Mouse (Mus musculus): ENCODE data around the gene Reln. TPM values are rescaled to one million over a fixed set of nuclear protein-coding genes. Genes with fewer than 3 reads are reported as not detected.

Reln gene
- total RNA-seq, 1 experiment from 2014 or later = not detected

GRCm38 (mm10) chr5:22080468-22080986, 264.0 kb downstream of the Reln start:
- no peak for ATAC-seq (replicated peaks in 1 of 2; ENCODE audit: insufficient read depth in 1 of 2, low FRiP score in 2 of 2, low TSS enrichment in 1 of 2, low read depth in 1 of 2, poor library complexity in 2 of 2, severe bottlenecking in 2 of 2)

DNA sequence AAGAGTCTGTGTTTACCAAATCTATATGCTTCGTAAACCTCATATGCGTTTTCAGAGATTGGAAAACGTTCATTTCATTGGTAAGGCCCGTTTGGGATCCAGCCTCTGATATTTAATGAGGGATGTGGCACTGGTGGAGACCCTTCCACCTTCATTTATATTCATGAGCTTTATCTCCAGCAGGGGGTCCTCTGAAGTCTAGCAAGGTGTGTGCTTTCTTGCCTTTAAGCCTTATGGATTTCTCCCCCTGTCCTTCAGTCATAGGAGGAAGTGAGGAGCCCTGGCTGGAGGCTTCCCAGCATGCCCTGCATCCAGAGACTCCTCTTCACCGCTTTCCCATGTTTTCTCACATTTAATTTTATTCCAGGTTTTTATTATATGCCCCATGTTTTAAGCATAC, 269.5 kb downstream of the Reln start:
- ATAC-seq (replicated peaks in 1 of 2; ENCODE audit: insufficient read depth in 1 of 2, low FRiP score in 2 of 2, low TSS enrichment in 1 of 2, low read depth in 1 of 2, poor library complexity in 2 of 2, severe bottlenecking in 2 of 2) = no peak

DNA sequence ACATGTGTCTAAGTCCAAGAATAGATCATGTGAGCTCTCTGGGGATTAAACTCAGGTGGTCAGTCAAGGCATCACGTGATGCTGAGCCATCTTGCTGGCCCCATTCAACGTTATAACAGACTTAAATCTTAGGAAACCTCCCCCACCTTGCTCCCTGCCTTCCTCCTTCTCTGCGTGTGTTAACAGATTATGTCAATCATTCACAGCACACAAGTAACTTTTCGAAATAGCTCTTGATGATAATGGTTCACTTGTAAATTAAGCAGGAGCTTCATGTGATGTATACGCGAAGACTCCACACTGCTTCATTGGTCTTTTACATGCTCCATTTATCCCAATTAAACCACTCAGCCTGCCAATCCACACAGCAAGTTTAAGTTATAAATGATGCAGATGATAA, 271.9 kb downstream of the Reln start:
- ATAC-seq (replicated peaks in 1 of 2; ENCODE audit: insufficient read depth in 1 of 2, low FRiP score in 2 of 2, low TSS enrichment in 1 of 2, low read depth in 1 of 2, poor library complexity in 2 of 2, severe bottlenecking in 2 of 2) = no peak

DNA sequence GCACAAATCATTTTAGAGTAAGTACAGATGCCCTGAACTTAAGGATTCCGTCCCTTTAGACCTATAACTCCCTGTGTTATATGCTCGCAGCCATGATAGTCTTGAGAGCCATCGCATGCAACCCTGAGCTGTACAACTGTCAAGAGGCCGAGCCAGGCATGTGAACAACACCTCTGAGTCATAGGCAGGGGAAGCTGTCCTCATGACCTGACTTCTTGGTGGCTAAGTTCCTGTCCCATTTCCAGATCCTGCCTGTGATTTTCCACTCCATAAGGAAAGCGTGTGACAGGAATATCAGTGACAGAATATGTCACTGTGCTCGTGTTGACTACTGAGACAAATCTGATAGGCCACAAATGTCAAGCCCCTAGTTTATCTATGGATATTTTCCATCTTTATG, 285.3 kb downstream of the Reln start:
- no peak for ATAC-seq (replicated peaks in 1 of 2; ENCODE audit: insufficient read depth in 1 of 2, low FRiP score in 2 of 2, low TSS enrichment in 1 of 2, low read depth in 1 of 2, poor library complexity in 2 of 2, severe bottlenecking in 2 of 2)

- no peak for ATAC-seq (replicated peaks in 1 of 2; ENCODE audit: insufficient read depth in 1 of 2, low FRiP score in 2 of 2, low TSS enrichment in 1 of 2, low read depth in 1 of 2, poor library complexity in 2 of 2, severe bottlenecking in 2 of 2)
Observed at GRCm38 (mm10) chr5:22041825-22042224, 302.7 kb downstream of the Reln start.

DNA sequence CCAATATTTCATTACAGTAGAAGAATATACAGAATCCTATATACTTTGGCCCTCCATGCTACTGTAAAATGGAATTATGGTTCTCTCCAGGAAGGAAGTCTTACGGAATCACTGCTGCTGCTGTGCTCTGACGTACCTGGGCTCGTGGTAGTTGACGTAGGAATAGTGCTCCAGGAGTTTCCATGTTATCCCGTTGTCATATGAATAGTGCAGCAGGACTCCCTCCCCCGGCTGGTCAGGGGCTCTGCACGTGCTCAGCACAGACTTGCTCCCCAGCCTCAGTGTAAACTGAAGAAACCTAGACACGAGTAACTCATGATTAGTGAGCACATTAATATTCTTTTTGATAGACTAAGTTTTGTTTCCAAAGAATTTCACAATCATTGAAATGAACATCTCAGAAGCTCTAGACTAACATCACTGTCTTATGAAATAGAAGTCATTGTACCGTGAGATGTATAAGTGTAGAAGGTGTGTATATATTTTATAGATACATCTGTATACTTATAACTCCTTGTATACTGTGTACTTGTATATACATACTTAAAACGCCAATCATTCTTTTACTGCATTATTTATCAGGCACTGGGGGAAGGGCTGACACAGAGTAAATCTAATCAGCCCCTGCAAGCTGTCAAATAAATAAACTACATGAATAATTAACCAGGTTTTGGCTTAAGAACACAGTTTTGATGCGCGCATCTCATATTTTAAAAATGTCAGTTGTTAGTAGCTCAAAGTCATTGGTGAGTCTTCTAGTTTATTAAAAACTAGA, 304.9 kb downstream of the Reln start:
- no peak for ATAC-seq (replicated peaks in 1 of 2; ENCODE audit: insufficient read depth in 1 of 2, low FRiP score in 2 of 2, low TSS enrichment in 1 of 2, low read depth in 1 of 2, poor library complexity in 2 of 2, severe bottlenecking in 2 of 2)

DNA sequence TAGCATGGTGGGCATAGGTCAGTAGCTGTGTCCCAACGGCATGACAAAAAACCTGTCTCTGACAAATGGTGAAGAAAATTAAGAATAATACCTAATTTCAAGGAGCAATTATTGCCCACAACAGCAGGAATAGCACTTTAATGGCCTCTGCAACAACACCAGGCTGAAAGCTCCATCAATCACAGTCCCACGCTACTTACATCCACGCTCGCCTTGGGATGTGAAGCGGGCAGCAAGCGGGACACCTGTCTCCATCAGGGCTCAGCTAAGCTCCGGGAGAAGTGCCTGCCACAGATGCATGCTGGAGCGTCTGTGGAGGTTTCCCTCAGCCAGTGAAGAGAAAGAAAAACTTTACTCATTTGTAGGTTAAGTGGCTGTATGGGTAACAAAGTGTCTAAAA, 309.3 kb downstream of the Reln start:
- no peak for ATAC-seq (replicated peaks in 1 of 2; ENCODE audit: insufficient read depth in 1 of 2, low FRiP score in 2 of 2, low TSS enrichment in 1 of 2, low read depth in 1 of 2, poor library complexity in 2 of 2, severe bottlenecking in 2 of 2)

- ATAC-seq (replicated peaks in 1 of 2; ENCODE audit: insufficient read depth in 1 of 2, low FRiP score in 2 of 2, low TSS enrichment in 1 of 2, low read depth in 1 of 2, poor library complexity in 2 of 2, severe bottlenecking in 2 of 2) = no peak
Observed at GRCm38 (mm10) chr5:22033039-22033438, 311.5 kb downstream of the Reln start.

DNA sequence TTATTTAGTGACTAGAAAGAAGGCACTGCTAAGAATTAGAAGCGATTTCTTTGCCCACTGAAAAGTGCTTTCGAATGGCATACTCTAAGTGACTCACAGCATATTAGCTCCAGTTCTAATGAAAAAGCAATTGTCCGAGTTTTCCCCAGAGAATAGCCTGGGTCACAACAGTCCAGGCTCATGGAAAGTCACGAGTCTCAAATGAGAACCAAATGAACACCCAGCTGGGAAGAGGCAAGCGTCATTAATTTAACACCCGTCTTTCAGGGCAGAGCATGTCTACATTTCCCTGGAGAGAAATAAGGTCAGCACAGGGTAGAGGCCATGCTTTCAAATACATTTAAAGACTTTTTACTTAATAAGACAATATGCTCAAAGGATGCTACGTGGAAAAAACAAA, 312.8 kb downstream of the Reln start:
- no peak for ATAC-seq (replicated peaks in 1 of 2; ENCODE audit: insufficient read depth in 1 of 2, low FRiP score in 2 of 2, low TSS enrichment in 1 of 2, low read depth in 1 of 2, poor library complexity in 2 of 2, severe bottlenecking in 2 of 2)

DNA sequence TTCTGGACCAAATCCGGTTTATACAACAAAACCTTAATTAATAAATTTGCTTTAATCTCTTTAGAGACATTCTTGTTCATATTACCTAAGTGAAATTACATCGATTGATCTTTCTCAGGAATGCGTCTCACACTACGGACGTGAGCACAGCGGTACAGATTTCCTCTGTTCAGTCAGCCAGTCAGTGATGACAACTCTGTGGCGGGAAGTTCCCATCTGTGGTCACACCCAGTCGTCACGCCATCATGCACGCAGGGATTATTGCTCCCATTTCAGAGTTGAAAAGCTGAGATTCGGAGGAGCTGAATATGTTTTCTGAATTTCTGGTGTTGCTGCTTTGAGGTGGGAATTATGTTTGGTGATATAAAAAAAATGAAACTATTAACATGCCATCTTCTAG, 316.1 kb downstream of the Reln start:
- ATAC-seq (replicated peaks in 1 of 2; ENCODE audit: insufficient read depth in 1 of 2, low FRiP score in 2 of 2, low TSS enrichment in 1 of 2, low read depth in 1 of 2, poor library complexity in 2 of 2, severe bottlenecking in 2 of 2) = no peak

DNA sequence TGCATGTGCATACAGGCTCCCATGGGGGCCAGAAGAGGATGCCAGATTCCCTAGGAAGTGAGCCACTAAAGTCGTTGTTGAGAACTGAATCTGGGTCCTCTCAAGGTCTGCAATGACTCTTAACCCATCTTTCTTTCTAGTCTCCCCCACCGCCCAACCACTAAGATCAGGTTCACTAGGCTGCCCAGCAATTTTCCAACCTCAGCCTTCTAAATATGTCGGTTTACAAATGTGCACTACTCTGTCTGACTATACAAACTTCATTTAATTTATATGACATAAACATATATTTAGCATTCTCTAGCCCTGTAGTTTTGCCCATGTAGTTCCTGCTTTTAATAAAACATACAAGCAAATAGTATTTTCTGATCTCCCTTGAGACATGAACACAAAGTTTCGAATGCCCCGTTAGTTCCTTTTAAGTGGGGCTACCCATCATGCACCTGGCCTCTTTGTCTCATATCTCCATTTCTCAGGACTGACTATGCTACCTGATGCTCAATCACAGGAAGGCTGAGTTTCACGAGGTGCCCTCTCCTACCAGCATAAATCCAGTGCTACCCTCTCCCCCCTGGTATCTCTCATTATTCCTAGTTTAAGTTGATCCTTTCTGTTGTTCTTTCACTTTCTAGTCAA, 317.1 kb downstream of the Reln start:
- ATAC-seq (replicated peaks in 1 of 2; ENCODE audit: insufficient read depth in 1 of 2, low FRiP score in 2 of 2, low TSS enrichment in 1 of 2, low read depth in 1 of 2, poor library complexity in 2 of 2, severe bottlenecking in 2 of 2) = no peak

DNA sequence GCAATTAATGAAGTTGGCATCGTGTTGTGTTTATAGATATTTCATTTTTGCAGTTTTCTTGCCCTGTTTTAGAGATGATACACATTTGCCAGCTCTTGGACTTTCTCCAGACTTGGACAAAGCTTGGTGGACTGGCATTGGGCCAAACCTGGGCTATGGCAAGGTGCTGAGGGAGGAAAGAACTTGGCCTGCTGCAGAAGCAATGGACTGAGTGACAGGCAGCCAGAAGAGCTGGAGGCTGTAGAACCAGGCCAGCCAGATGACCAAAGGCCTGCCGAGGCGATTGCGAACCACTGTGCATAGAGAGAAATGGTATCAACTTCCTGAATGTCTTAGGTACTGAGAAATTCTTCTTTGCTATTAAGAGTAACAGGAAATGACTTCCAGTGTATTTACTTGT, 318.8 kb downstream of the Reln start:
- no peak for ATAC-seq (replicated peaks in 1 of 2; ENCODE audit: insufficient read depth in 1 of 2, low FRiP score in 2 of 2, low TSS enrichment in 1 of 2, low read depth in 1 of 2, poor library complexity in 2 of 2, severe bottlenecking in 2 of 2)

DNA sequence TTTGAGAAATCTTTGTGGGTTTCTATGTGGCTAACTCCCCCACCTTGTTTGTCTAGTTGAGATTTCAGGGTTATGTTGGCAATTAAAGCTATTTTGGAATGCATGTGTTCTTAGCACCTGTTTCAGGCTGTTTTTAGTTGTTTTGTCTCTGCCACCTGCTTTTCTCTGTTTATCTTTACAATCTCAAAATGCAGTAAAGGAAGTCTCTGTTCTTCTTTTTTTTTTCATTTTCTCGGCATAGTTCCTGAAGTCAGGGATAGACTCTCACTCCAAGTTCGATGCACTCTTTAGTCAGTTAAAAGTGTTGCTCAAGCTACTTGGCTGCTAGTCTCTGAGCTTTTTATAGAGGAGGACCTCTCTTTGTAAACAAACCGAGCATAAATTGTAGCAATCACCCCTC, 320.4 kb downstream of the Reln start:
- no peak for ATAC-seq (replicated peaks in 1 of 2; ENCODE audit: insufficient read depth in 1 of 2, low FRiP score in 2 of 2, low TSS enrichment in 1 of 2, low read depth in 1 of 2, poor library complexity in 2 of 2, severe bottlenecking in 2 of 2)

- ATAC-seq (replicated peaks in 1 of 2; ENCODE audit: insufficient read depth in 1 of 2, low FRiP score in 2 of 2, low TSS enrichment in 1 of 2, low read depth in 1 of 2, poor library complexity in 2 of 2, severe bottlenecking in 2 of 2) = no peak
Observed at GRCm38 (mm10) chr5:22017896-22018295, 326.6 kb downstream of the Reln start.

- ATAC-seq (replicated peaks in 1 of 2; ENCODE audit: insufficient read depth in 1 of 2, low FRiP score in 2 of 2, low TSS enrichment in 1 of 2, low read depth in 1 of 2, poor library complexity in 2 of 2, severe bottlenecking in 2 of 2) = no peak
Observed at GRCm38 (mm10) chr5:22014459-22014858, 330.0 kb downstream of the Reln start.

- ATAC-seq (replicated peaks in 1 of 2; ENCODE audit: insufficient read depth in 1 of 2, low FRiP score in 2 of 2, low TSS enrichment in 1 of 2, low read depth in 1 of 2, poor library complexity in 2 of 2, severe bottlenecking in 2 of 2) = no peak
Observed at GRCm38 (mm10) chr5:22009142-22009541, 335.4 kb downstream of the Reln start.

DNA sequence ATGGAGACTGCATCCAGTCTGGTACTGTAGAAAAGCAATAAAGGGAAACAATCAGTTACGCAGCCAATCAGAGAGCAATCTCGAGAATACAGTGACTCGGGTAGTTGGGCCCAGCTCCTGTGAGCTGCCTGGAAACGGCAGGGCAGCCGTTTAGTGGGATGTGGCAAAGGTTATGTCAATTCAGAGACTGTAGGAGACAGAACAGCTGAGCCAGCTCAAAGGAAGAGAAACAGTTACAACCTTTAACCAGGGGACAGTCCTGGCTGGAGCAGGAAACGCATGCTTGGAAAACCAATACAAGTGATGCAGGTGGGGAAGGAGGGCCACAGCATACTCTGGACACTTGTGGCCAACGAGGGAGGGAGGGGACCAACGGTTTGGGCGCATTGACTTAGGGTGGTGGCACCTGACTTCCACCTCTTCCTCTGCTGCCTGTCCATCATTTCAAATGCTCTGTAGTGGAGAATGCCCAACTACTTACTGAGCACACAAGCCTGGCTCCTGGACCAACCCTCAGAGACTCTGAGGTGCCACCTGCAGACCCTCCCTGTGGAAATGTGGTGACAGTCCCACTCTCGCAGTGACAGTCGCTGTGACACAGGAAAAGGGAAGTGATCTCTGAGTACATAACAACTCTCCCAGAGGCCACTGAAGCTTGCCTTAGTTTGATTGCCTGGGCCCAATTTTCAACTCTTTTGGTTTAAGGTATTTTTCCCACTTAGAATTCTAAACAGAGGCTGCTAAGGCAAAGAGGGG, 337.0 kb downstream of the Reln start:
- no peak for ATAC-seq (replicated peaks in 1 of 2; ENCODE audit: insufficient read depth in 1 of 2, low FRiP score in 2 of 2, low TSS enrichment in 1 of 2, low read depth in 1 of 2, poor library complexity in 2 of 2, severe bottlenecking in 2 of 2)

DNA sequence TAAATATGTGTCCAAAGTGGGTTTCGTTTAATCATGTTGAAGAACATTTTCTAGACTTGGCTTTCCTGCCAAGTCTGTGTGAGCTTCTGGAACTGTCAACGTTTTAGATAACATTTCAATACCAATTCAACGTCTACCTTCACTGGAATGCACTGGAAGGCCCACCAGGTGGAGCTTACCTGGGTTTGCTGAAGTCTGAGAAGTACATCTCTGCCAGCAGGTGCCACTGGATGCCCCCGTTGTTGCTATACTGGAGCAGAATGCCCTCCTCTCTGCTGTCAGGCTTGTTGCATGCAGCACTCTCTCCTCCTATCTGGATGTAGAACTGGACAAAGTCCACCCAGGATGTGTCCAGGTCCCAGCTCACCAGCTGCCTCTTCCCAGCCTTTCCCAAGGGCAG, 340.6 kb downstream of the Reln start:
- ATAC-seq (replicated peaks in 1 of 2; ENCODE audit: insufficient read depth in 1 of 2, low FRiP score in 2 of 2, low TSS enrichment in 1 of 2, low read depth in 1 of 2, poor library complexity in 2 of 2, severe bottlenecking in 2 of 2) = no peak
